In genomic region chr11:31218009-31218408, GRCm38 (mm10) we compare ENCODE assay signal across 28 mouse cellular contexts. TPM values are rescaled to one million over a fixed set of nuclear protein-coding genes. Genes with fewer than 3 reads are reported as not detected.
DNase-seq lines count a peak whose midpoint lies in the region; ATAC-seq and TF ChIP-seq lines count a peak whose summit lies in the region.
"Had no signal": no experiment of that assay in that cellular context is flagged by ENCODE, and none has a peak within 500 bp of the region (broad histone marks: within the 10 kb centered on the region; RNA-seq: fewer than 3 reads in every experiment).

No protein-coding gene starts in this region.

- H3K9ac ChIP-seq in embryonic facial prominence, embryonic 11.5 days (replicated peaks; ENCODE audit: low read length): no peak overlapping the region
- H3K9ac ChIP-seq in forebrain, postnatal 0 days: no peak overlapping the region
- no peak overlapping the region for H3K9ac ChIP-seq in midbrain, embryonic 14.5 days (replicated peaks; ENCODE audit: low read length)
- H3K9ac ChIP-seq: limb, embryonic 15.5 days; neural tube, embryonic 13.5 days had no signal

- H3K36me3 ChIP-seq in embryonic facial prominence, embryonic 11.5 days (replicated peaks; ENCODE audit: control insufficient read depth, insufficient read depth, low read depth, low read length): no peaks in the 10 kb centered on the region
- H3K36me3 ChIP-seq in embryonic facial prominence, embryonic 10.5 days (replicated peaks): no peaks in the 10 kb centered on the region
- no peaks in the 10 kb centered on the region for H3K36me3 ChIP-seq in forebrain, postnatal 0 days (ENCODE audit: insufficient read depth)
- H3K36me3 ChIP-seq in midbrain, embryonic 14.5 days (ENCODE audit: control insufficient read depth, insufficient read depth, low read length): no peaks in the 10 kb centered on the region
- H3K36me3 ChIP-seq: limb, embryonic 15.5 days; neural tube, embryonic 13.5 days had no signal

- H3K4me2 ChIP-seq in embryonic facial prominence, embryonic 11.5 days (ENCODE audit: low read depth, low read length): no peak overlapping the region
- no peak overlapping the region for H3K4me2 ChIP-seq in forebrain, postnatal 0 days (ENCODE audit: low read depth)
- H3K4me2 ChIP-seq in midbrain, embryonic 14.5 days (ENCODE audit: low read length): no peak overlapping the region
- H3K4me2 ChIP-seq: heart, embryonic 11.5 days; limb, embryonic 15.5 days; neural tube, embryonic 13.5 days had no signal

- no peak overlapping the region for H3K27ac ChIP-seq in embryonic facial prominence, embryonic 11.5 days (replicated peaks; ENCODE audit: low read depth, low read length)
- H3K27ac ChIP-seq in embryonic facial prominence, embryonic 10.5 days (replicated peaks): no peak overlapping the region
- H3K27ac ChIP-seq in forebrain, postnatal 0 days (ENCODE audit: low read depth, low read length): no peak overlapping the region
- H3K27ac ChIP-seq in midbrain, embryonic 14.5 days (replicated peaks; ENCODE audit: low read depth, low read length): no peak overlapping the region
- H3K27ac ChIP-seq: kidney, postnatal 0 days; limb, embryonic 15.5 days; neural tube, embryonic 13.5 days; stomach, postnatal 0 days had no signal

- H3K4me1 ChIP-seq in embryonic facial prominence, embryonic 11.5 days (ENCODE audit: control insufficient read depth, insufficient read depth, low read length): no peaks in the 10 kb centered on the region
- no peaks in the 10 kb centered on the region for H3K4me1 ChIP-seq in embryonic facial prominence, embryonic 10.5 days
- H3K4me1 ChIP-seq in forebrain, postnatal 0 days (ENCODE audit: insufficient read depth): no peaks in the 10 kb centered on the region
- H3K4me1 ChIP-seq in midbrain, embryonic 14.5 days (ENCODE audit: control insufficient read depth, insufficient read depth, low read length): no peaks in the 10 kb centered on the region
- H3K4me1 ChIP-seq: limb, embryonic 15.5 days; neural tube, embryonic 13.5 days had no signal

- no peaks in the 10 kb centered on the region for H3K27me3 ChIP-seq in embryonic facial prominence, embryonic 11.5 days (ENCODE audit: control insufficient read depth, insufficient read depth, low read length)
- no peaks in the 10 kb centered on the region for H3K27me3 ChIP-seq in embryonic facial prominence, embryonic 10.5 days (replicated peaks; ENCODE audit: low read depth, poor library complexity, severe bottlenecking)
- no peaks in the 10 kb centered on the region for H3K27me3 ChIP-seq in forebrain, postnatal 0 days (ENCODE audit: insufficient read depth, low read length)
- H3K27me3 ChIP-seq in midbrain, embryonic 14.5 days (ENCODE audit: control insufficient read depth, insufficient read depth, low read length): no peaks in the 10 kb centered on the region
- H3K27me3 ChIP-seq: CH12.LX; limb, embryonic 15.5 days; megakaryocyte, embryonic 14.5 days; neural tube, embryonic 13.5 days had no signal

- peak; percentile 2 for DNase-seq in embryonic facial prominence, embryonic 11.5 days (ENCODE audit: low spot score)
- no peak for DNase-seq in embryonic facial prominence, embryonic 10.5 days (ENCODE audit: low spot score)
- DNase-seq in brain, embryonic 18.5 days (ENCODE audit: low read depth, low spot score): peak; percentile 3
- peak; percentile 2 for DNase-seq in forebrain, postnatal 0 days
- DNase-seq in midbrain, embryonic 14.5 days: peak; percentile 6
- DNase-seq in heart, adult 8-10 months (ENCODE audit: low spot score): no peak
- no peak for DNase-seq in heart, postnatal 25 days (ENCODE audit: low spot score)
- no peak for DNase-seq in right cerebral cortex, postnatal 14 days
- DNase-seq: gastrocnemius, postnatal 36 days; heart, postnatal 36 days; kidney, adult 11 months; layer of hippocampus, postnatal 36 days; lung, postnatal 14 days; right cerebral cortex, postnatal 25 days; thymus, postnatal 14 days had no signal

- intact Hi-C loops in heart, postnatal 25 days (cut with DNase I): no loop called here

- ATAC-seq in embryonic facial prominence, embryonic 11.5 days (replicated peaks; ENCODE audit: insufficient number of reproducible peaks, low FRiP score, low TSS enrichment, low read depth): no peak; the same call in 1 of the 2 replicates
- peak; percentile 53 for ATAC-seq in forebrain, postnatal 0 days
- ATAC-seq in midbrain, embryonic 14.5 days (ENCODE audit: low FRiP score, low TSS enrichment): no peak

- no peak for TF ChIP-seq CTCF in forebrain, postnatal 0 days (IDR thresholded peaks at IDR 0.05; ENCODE audit: low read depth)

- H3K4me3 ChIP-seq in embryonic facial prominence, embryonic 11.5 days (ENCODE audit: low read depth, low read length): no peak overlapping the region
- H3K4me3 ChIP-seq in embryonic facial prominence, embryonic 10.5 days: no peak overlapping the region
- no peak overlapping the region for H3K4me3 ChIP-seq in forebrain, postnatal 0 days (ENCODE audit: low read depth, low read length)
- H3K4me3 ChIP-seq in midbrain, embryonic 14.5 days (replicated peaks; ENCODE audit: low read depth, low read length): no peak overlapping the region
- H3K4me3 ChIP-seq: limb, embryonic 15.5 days; megakaryocyte, embryonic 14.5 days; neural tube, embryonic 13.5 days had no signal

- no peaks in the 10 kb centered on the region for H3K9me3 ChIP-seq in embryonic facial prominence, embryonic 11.5 days (replicated peaks; ENCODE audit: control insufficient read depth, low read length)
- no peaks in the 10 kb centered on the region for H3K9me3 ChIP-seq in embryonic facial prominence, embryonic 10.5 days
- no peaks in the 10 kb centered on the region for H3K9me3 ChIP-seq in forebrain, postnatal 0 days (ENCODE audit: low read length)
- no peaks in the 10 kb centered on the region for H3K9me3 ChIP-seq in midbrain, embryonic 14.5 days (ENCODE audit: control insufficient read depth, low read length)
- H3K9me3 ChIP-seq: limb, embryonic 15.5 days; megakaryocyte, embryonic 14.5 days; neural tube, embryonic 13.5 days had no signal

RNA-seq across cellular contexts. Expression of gene Gm17332, which starts 35.7 kb away (rescaled TPM):
- polyA plus RNA-seq in embryonic facial prominence, embryonic 11.5 days (2014; fragmentation: Nextera tagmentation; extraction: Ambion mirVana): not detected in 2 replicates
- not detected in 2 replicates for polyA plus RNA-seq in embryonic facial prominence, embryonic 10.5 days (2016; fragmentation: Nextera tagmentation; extraction: Ambion mirVana)
- total RNA-seq in forebrain, postnatal 0 days (2014; rRNA removed): not detected in 2 replicates
- polyA plus RNA-seq in forebrain, postnatal 0 days (2015; fragmentation: Nextera tagmentation; extraction: Ambion mirVana): not detected in 2 replicates
- not detected in 2 replicates for polyA plus RNA-seq in midbrain, embryonic 14.5 days (2014; fragmentation: Nextera tagmentation; extraction: Ambion mirVana)
- total RNA-seq in heart, adult 8-10 months (2022): not detected
- not detected for total RNA-seq in heart, postnatal 25 days (2021)
- total RNA-seq: adrenal gland, adult 18-20 months; CH12.LX; common myeloid progenitor, adult 5-6 weeks; gastrocnemius, postnatal 36 days; heart, postnatal 36 days; layer of hippocampus, adult 18-20 months; layer of hippocampus, postnatal 36 days; left cerebral cortex, postnatal 25 days had no signal
- polyA plus RNA-seq: frontal cortex, adult 2 months; heart, embryonic 11.5 days; kidney, postnatal 0 days; limb, embryonic 15.5 days; liver, embryonic 16.5 days; neural tube, embryonic 13.5 days; stomach, postnatal 0 days had no signal

Comparison
In these comparisons a context has a peak if more than half of its experiments do, and no peak if none do; other contexts are left out.
1. DNase-seq: peak in embryonic facial prominence, embryonic 11.5 days (single experiment), brain, embryonic 18.5 days (single experiment), forebrain, postnatal 0 days (single experiment) and midbrain, embryonic 14.5 days (single experiment); none in embryonic facial prominence, embryonic 10.5 days (single experiment), heart, adult 8-10 months (single experiment), heart, postnatal 25 days (single experiment) and right cerebral cortex, postnatal 14 days (single experiment).